Mouse (Mus musculus) CH12.LX (cell line): Measurements from ENCODE around the gene Lrrfip1. TPM values are rescaled to one million over a fixed set of nuclear protein-coding genes. Genes with fewer than 3 reads are reported as not detected.

Source experiments
- DNase-seq: peaks from one replicate; pipeline ENCODE4 v3.0.0-alpha.2; 2013; ENCODE audit errors: extremely low read depth
- H3K27ac ChIP-seq: 2 replicates; pipeline ENCODE4 v1.5.1; 2012; ENCODE audit warnings: low read depth, mild to moderate bottlenecking, control low read depth, moderate library complexity; ENCODE audit not compliant: insufficient read depth
- H3K27me3 ChIP-seq: replicated peaks from 2 replicates; pipeline ENCODE3; 2012; ENCODE audit warnings: inconsistent platforms
- H3K36me3 ChIP-seq, 2 experiments: replicated peaks in 1 of 2; 2 replicates each; pipeline versions ENCODE3 to v1.6.1; 2012; ENCODE audit warnings: inconsistent platforms in 1 of 2, low read length in 1 of 2, mild to moderate bottlenecking in 1 of 2, mixed read lengths in 1 of 2, moderate library complexity in 1 of 2; ENCODE audit not compliant: control insufficient read depth in 1 of 2, insufficient read depth in 1 of 2
- H3K4me1 ChIP-seq, 2 experiments: 2 replicates each; pipeline ENCODE4 v1.6.1; 2012; ENCODE audit warnings: inconsistent platforms in 1 of 2, moderate library complexity in 1 of 2; ENCODE audit not compliant: insufficient read depth in 2 of 2, control insufficient read depth in 1 of 2
- H3K4me2 ChIP-seq: 2 replicates; pipeline ENCODE4 v1.6.1; 2012; ENCODE audit warnings: low read depth, mild to moderate bottlenecking, control low read depth; ENCODE audit not compliant: poor library complexity, insufficient read depth, severe bottlenecking
- H3K4me3 ChIP-seq, 3 experiments: fragments of 150-350 bp in 1 of 3; sonication (generic) in 1 of 3; replicated peaks in 1 of 3; 2 replicates each; pipeline versions ENCODE3 to v1.5.1; 2011 to 2012; ENCODE audit warnings: low read depth in 2 of 3, low read length in 2 of 3, mild to moderate bottlenecking in 2 of 3, moderate library complexity in 2 of 3, control low read depth in 1 of 3, improper control_type of control experiment in 1 of 3, inconsistent platforms in 1 of 3, mixed read lengths in 1 of 3; ENCODE audit not compliant: poor library complexity in 1 of 3
- H3K79me2 ChIP-seq: replicated peaks from 2 replicates; pipeline ENCODE4 v1.6.1; 2012; ENCODE audit warnings: mild to moderate bottlenecking, moderate library complexity; ENCODE audit not compliant: control insufficient read depth, poor library complexity, insufficient read depth, severe bottlenecking; ENCODE audit errors: extremely low read depth
- H3K9ac ChIP-seq: 2 replicates; pipeline ENCODE4 v1.6.1; 2012; ENCODE audit warnings: low read depth, mild to moderate bottlenecking, control low read depth, moderate library complexity; ENCODE audit not compliant: insufficient read depth
- H3K9me3 ChIP-seq: replicated peaks from 2 replicates; pipeline ENCODE3; 2012; ENCODE audit warnings: low read length, inconsistent platforms, mixed read lengths
- BHLHE40 ChIP-seq: IDR thresholded peaks from 2 replicates; pipeline ENCODE4 v1.6.1; 2011; ENCODE audit warnings: mild to moderate bottlenecking, low read depth, low read length, improper control_type of control experiment
- CHD2 ChIP-seq: IDR thresholded peaks from 2 replicates; pipeline ENCODE4 v1.6.1; 2011; ENCODE audit warnings: low read length, improper control_type of control experiment
- CTCF ChIP-seq, 2 experiments: IDR thresholded peaks in 1 of 2; conservative IDR thresholded peaks in 1 of 2; 2 replicates each; pipeline ENCODE4 v1.5.1; 2011 to 2012; ENCODE audit warnings: low read depth in 2 of 2, low read length in 2 of 2, improper control_type of control experiment in 1 of 2, inconsistent platforms in 1 of 2, mild to moderate bottlenecking in 1 of 2, moderate library complexity in 1 of 2
- ELF1 ChIP-seq: IDR thresholded peaks from 2 replicates; pipeline ENCODE4 v1.6.1; 2014; ENCODE audit warnings: low read depth, mild to moderate bottlenecking, inconsistent platforms, low read length, improper control_type of control experiment
- EP300 ChIP-seq: IDR thresholded peaks from 2 replicates; pipeline ENCODE4 v1.6.1; 2011; ENCODE audit warnings: low read length, improper control_type of control experiment
- ETS1 ChIP-seq: conservative IDR thresholded peaks from 2 replicates; pipeline ENCODE4 v1.6.1; 2012; ENCODE audit warnings: low read depth, mild to moderate bottlenecking, inconsistent platforms, low read length, improper control_type of control experiment, moderate library complexity
- IRF4 ChIP-seq: IDR thresholded peaks from 2 replicates; pipeline ENCODE4 v1.6.1; 2014; ENCODE audit warnings: low read depth, mild to moderate bottlenecking, inconsistent platforms, low read length, improper control_type of control experiment
- JUN ChIP-seq: IDR thresholded peaks from 2 replicates; pipeline ENCODE4 v1.6.1; 2011; ENCODE audit warnings: low read depth, mild to moderate bottlenecking, low read length, improper control_type of control experiment, moderate library complexity; ENCODE audit not compliant: insufficient read depth
- KAT2A ChIP-seq: IDR thresholded peaks from 2 replicates; pipeline ENCODE4 v1.6.1; 2012; ENCODE audit warnings: low read length, improper control_type of control experiment, inconsistent platforms; ENCODE audit not compliant: insufficient replicate concordance
- MAZ ChIP-seq: IDR thresholded peaks from 2 replicates; pipeline ENCODE4 v1.6.1; 2012; ENCODE audit warnings: low read depth, mild to moderate bottlenecking, inconsistent platforms, low read length, improper control_type of control experiment, moderate library complexity
- MEF2A ChIP-seq: IDR thresholded peaks from 2 replicates; pipeline ENCODE4 v1.6.1; 2014; ENCODE audit warnings: low read depth, mild to moderate bottlenecking, inconsistent platforms, low read length, improper control_type of control experiment, borderline replicate concordance
- MXI1 ChIP-seq: IDR thresholded peaks from 2 replicates; pipeline ENCODE4 v1.6.1; 2011; ENCODE audit warnings: mild to moderate bottlenecking, low read depth, low read length, improper control_type of control experiment
- NELFE ChIP-seq: IDR thresholded peaks from 2 replicates; pipeline ENCODE4 v1.6.1; 2011; ENCODE audit warnings: low read depth, low read length, improper control_type of control experiment
- NRF1 ChIP-seq: IDR thresholded peaks from 2 replicates; pipeline ENCODE4 v1.6.1; 2014; ENCODE audit warnings: low read depth, mild to moderate bottlenecking, inconsistent platforms, low read length, improper control_type of control experiment, moderate library complexity
- PAX5 ChIP-seq: IDR thresholded peaks from 2 replicates; pipeline ENCODE4 v1.6.1; 2012; ENCODE audit warnings: low read length, inconsistent platforms, mixed read lengths
- SIN3A ChIP-seq: IDR thresholded peaks from 2 replicates; pipeline ENCODE4 v1.6.1; 2012; ENCODE audit warnings: low read length, improper control_type of control experiment, inconsistent platforms
- SMC3 ChIP-seq: IDR thresholded peaks from 2 replicates; pipeline ENCODE4 v1.6.1; 2011; ENCODE audit warnings: low read depth, low read length, improper control_type of control experiment
- TCF12 ChIP-seq: IDR thresholded peaks from 2 replicates; pipeline ENCODE4 v1.6.1; 2014; ENCODE audit warnings: low read depth, mild to moderate bottlenecking, inconsistent platforms, low read length, improper control_type of control experiment
- UBTF ChIP-seq: IDR thresholded peaks from 2 replicates; pipeline ENCODE4 v1.6.1; 2012; ENCODE audit warnings: low read depth, mild to moderate bottlenecking, inconsistent platforms, low read length, improper control_type of control experiment, moderate library complexity
- USF1 ChIP-seq: IDR thresholded peaks from 2 replicates; pipeline ENCODE4 v1.6.1; 2014; ENCODE audit warnings: low read depth, mild to moderate bottlenecking, inconsistent platforms, low read length, improper control_type of control experiment
- ZKSCAN1 ChIP-seq: IDR thresholded peaks from 2 replicates; pipeline ENCODE4 v1.6.1; 2012; ENCODE audit warnings: low read depth, inconsistent platforms, low read length, improper control_type of control experiment, borderline replicate concordance
- dilution Hi-C: fragments of 300-500 bp; cut with MboI; formaldehyde crosslinking; loops from 2 replicates; pipeline ENCODE4 v1.14.3; 2020; ENCODE audit warnings: low sequenced_read_pairs; ENCODE audit not compliant: extremely low pct_unique_long_range_greater_than_20kb, extremely low pct_ligation_motif_present
- in situ Hi-C: fragments of 300-500 bp; cut with MboI; formaldehyde crosslinking; loops from 3 replicates; pipeline ENCODE4 v1.14.3; 2019; ENCODE audit warnings: low sequenced_read_pairs, low pct_ligation_motif_present, low pct_unique_long_range_greater_than_20kb, mixed read lengths
- polyA plus RNA-seq: library from polyadenylated mRNA; unstranded; fragments of >175 nt; gene quantifications from 2 replicates; pipeline ENCODE4 v1.2.1, GENCODE M21; 2012; ENCODE audit warnings: low read depth; ENCODE audit not compliant: insufficient read length
- total RNA-seq, 2 experiments: library from RNA; depleted of rRNA; stranded (reverse); fragments of 300-350 nt in 1 of 2; fragments of >200 nt in 1 of 2; gene quantifications; 2 replicates each; pipeline ENCODE4 v1.2.3; 2012 to 2014

Gene Lrrfip1
- total and polyA plus RNA-seq, 3 experiments: 17.2 to 30.5 (median 19.1) TPM

GRCm38 (mm10) chr1:90975960-90976359 is 22.6 kb upstream of the Lrrfip1 start:
- no peaks in the 10 kb centered on the region for H3K36me3 ChIP-seq
- H3K9me3 ChIP-seq: no peaks in the 10 kb centered on the region
- no peaks in the 10 kb centered on the region for H3K79me2 ChIP-seq
- no peak overlapping the region for H3K9ac ChIP-seq
- TF ChIP-seq NRF1 (no peak), MAZ (no peak), NELFE (no peak), CTCF (conservative IDR thresholded peaks at IDR 0.05 in 1 of 2, IDR thresholded peaks at IDR 0.05 in 1 of 2; ENCODE audit: low read depth in 2 of 2, low read length in 2 of 2) (no peak), SMC3 (no peak), ETS1 (no peak), UBTF (no peak), PAX5 (no peak), IRF4 (no peak)
- TF ChIP-seq, all 38 proteins: peak for 0
- Histone ChIP-seq H3K27me3 (peaks cover 19% of the 10 kb centered on the region), H3K27ac (no peak overlapping the region), H3K4me2 (no peak overlapping the region), H3K4me3 (no peak overlapping the region), H3K4me1 (no peaks in the 10 kb centered on the region)
- DNase-seq: no peak
- in situ Hi-C loops (loop anchor here (10.0 kb wide), 1 partner anchor 269 kb away; no protein-coding TSS in a partner anchor), dilution Hi-C loops (no loop called here)

- no peak overlapping the region for H3K4me3 ChIP-seq
- no peak overlapping the region for H3K4me2 ChIP-seq
- no peak overlapping the region for H3K27ac ChIP-seq
- H3K9me3 ChIP-seq: peaks cover 3% of the 10 kb centered on the region
- no peak for DNase-seq
- no peaks in the 10 kb centered on the region for H3K36me3 ChIP-seq
- TF ChIP-seq JUN (no peak), MXI1 (no peak), TCF12 (no peak), MEF2A (no peak), ETS1 (no peak), ELF1 (no peak), ZKSCAN1 (no peak), NELFE (no peak), CHD2 (no peak), EP300 (no peak), BHLHE40 (no peak), NRF1 (no peak), SIN3A (no peak), USF1 (no peak), KAT2A (no peak), IRF4 (no peak)
- in situ Hi-C loops: no loop called here
- dilution Hi-C loops: no loop called here
- H3K27me3 ChIP-seq: peaks cover 6% of the 10 kb centered on the region
- H3K9ac ChIP-seq: no peak overlapping the region
- no peaks in the 10 kb centered on the region for H3K4me1 ChIP-seq
- H3K79me2 ChIP-seq: no peaks in the 10 kb centered on the region
These were observed 17.8 kb upstream of the Lrrfip1 start for GRCm38 (mm10) chr1:90980638-90981330.
